Mouse (Mus musculus) CD4-positive, CD25-positive, alpha-beta regulatory T cell, adult 2 months (primary cell): ENCODE data around the gene Irs3.

ENCODE experiments used
- DNase-seq: peaks from one replicate; pipeline ENCODE4 v3.0.0-alpha.2; 2012; ENCODE audit warnings: low read depth, low spot score

Irs3 gene

DNA sequence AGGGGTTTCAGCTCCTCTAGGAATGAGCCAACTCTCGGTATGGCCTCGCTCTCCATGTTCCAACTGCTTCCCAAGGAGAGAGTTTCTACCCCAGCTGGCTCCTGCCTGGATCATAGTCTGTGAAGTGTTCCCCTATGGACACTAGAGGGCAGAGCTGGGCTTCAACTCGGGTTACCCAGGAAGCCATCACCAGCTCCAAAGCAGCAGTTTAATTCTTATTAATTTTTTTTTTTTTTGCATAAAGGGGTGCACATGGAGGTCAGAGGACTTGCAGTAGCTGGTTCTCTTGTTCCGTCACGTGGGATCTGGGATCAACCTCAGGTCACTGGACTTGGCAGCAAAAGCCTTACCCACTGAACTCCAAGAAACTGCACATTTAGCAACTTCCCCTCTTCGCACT, 11.5 kb upstream of the Irs3 start:
- DNase-seq = peak; percentile 82

- peak; percentile 68 for DNase-seq
These were observed 9.2 kb upstream of the Irs3 start for GRCm38 (mm10) chr5:137654746-137655145.

DNA sequence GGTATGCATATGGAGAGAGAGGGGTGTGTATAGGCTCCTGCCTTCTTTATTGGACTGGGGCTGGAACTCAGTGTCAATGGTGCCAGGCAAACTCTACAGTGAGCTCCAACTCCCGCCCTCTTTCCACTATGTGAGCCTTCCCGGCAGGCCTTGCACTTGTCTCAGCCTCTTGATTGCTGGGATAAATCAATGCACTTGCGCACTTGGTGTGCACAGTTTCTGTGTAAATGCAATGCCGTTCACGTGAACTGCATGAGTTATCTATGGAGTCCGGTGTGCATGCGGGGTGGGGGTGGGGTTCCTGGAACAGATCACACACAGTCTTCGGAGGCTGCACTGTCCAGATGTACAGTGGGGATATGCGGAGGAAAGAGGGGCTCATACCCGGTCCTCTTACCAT, 7.9 kb upstream of the Irs3 start:
- DNase-seq = no peak

GRCm38 (mm10) chr5:137652474-137652873, 7.0 kb upstream of the Irs3 start:
- DNase-seq = peak; percentile 78

- no peak for DNase-seq
These were observed 4.4 kb upstream of the Irs3 start for GRCm38 (mm10) chr5:137649669-137650571.

DNA sequence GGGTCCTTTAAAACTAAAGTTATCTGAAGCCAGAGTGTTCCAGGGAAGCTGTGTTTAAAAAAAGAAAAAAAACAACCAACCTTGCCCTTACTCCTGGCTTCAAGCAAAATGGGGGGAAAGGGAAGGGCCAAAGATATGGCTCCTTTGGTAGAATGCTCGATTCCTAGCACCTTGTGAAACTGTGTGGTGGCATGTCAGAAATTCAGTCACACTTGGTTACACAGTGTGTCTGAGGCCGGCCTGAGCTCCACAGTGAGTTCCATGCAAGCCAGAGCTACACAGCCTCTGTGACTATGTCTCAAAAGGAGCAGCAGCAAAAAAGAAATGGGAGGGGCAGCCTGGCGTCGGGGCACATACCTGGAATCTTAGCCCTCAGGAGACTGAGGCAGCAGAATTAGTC, 3.7 kb upstream of the Irs3 start:
- DNase-seq = no peak

- DNase-seq = peak; percentile 76
These were observed 2.5 kb upstream of the Irs3 start for GRCm38 (mm10) chr5:137647827-137648601.

GRCm38 (mm10) chr5:137645091-137645651, 343 bp downstream of the Irs3 start:
- DNase-seq = peak; percentile 74

DNA sequence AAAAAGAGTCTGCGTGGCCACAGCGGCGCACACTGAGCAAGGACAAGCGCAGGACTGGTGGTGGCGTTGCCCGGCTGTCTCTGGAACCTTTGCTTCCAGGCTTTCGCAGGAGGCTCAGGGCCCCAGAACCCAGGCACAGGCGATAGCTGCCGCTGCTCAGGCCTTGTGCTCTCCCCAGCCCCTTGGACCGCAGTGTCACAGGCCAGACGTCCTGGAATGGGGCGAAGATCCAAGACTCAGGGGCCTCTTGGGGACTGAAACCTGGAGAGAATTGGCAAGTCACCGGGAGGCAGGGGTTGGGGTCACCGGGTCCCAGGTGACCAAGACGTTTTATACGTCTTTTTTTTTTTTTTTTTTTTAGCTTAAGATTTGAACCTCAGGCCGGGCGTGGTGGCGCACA, 1.0 kb downstream of the Irs3 start:
- DNase-seq = no peak

DNA sequence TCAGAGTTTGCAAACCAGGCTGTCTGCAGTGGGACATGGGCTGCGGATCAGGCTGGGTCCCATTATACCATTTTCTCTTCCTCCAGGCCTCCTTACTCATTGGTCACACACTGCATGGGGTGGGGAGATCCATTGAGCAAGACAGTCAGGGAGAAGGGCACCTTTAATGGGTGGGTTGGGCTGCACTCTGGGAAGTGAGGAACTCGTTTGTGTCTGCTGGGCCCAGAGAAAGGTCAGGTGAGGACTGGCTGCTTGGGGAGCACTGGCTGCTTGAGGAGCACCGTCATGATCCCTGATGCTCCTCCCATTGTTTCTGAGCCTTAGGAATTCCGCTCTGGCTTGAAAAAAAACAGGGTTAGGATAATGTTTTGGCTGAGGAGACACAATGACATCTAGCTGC, 2.6 kb downstream of the Irs3 start:
- no peak for DNase-seq

GRCm38 (mm10) chr5:137641054-137641453, 4.5 kb downstream of the Irs3 start, which contains the start of gene Sap25:
Gene Sap25 (plus strand): TSS chr5:137641334.
- peak; percentile 70 for DNase-seq

- DNase-seq = no peak
These were observed 6.0 kb downstream of the Irs3 start for GRCm38 (mm10) chr5:137639472-137639871.

DNA sequence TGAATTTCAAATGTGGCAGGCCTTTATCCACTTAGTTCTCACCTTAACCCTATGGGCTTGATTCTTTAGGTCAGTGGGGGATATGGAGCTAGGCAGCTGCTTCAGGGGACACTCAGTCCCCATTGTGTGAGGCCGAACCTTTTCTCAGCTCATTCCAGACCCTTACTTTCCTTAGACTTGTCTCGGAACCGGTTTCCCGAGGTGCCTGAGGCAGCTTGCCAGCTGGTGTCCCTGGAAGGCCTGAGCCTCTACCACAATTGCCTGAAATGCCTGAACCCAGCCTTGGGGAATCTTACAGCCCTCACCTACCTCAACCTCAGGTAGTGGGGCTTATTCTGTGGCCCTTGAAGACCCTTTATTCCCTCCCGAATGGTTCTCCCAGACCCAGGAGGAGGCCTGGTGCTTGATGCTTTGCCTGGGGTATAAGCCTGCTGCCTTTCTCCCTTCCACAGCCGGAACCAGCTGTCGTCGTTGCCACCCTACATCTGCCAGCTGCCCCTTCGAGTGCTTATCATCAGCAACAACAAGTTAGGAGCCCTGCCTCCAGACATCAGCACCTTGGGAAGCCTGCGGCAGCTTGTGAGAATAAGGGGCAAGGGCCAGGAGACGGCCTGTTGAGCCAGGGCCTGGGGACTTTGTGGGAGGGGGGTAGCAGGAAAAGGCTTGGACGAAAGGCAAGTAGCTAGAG, 12.0 kb downstream of the Irs3 start:
- DNase-seq = no peak

- no peak for DNase-seq
These were observed 13.9 kb downstream of the Irs3 start for GRCm38 (mm10) chr5:137631591-137631990.

DNA sequence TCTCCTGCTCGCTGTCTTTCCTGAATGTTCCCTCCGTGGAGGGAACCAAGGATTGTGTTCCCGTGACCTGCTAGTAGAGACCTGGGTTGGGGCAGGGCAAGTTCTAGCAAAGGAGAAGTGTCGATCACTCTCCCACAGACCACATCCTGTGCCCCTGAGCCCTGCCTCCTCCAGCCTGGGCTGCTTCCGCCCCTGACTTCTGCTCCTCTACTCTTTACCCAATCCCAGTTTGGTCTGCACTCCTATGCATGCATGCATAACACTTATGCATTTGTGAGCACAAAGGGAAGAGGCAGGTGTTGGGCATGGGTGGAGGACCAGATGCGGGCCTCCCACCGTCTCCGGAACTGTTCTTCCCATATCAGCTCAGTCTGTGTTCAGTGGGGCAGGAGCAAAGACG, 14.3 kb downstream of the Irs3 start:
- DNase-seq = peak; percentile 86

DNA sequence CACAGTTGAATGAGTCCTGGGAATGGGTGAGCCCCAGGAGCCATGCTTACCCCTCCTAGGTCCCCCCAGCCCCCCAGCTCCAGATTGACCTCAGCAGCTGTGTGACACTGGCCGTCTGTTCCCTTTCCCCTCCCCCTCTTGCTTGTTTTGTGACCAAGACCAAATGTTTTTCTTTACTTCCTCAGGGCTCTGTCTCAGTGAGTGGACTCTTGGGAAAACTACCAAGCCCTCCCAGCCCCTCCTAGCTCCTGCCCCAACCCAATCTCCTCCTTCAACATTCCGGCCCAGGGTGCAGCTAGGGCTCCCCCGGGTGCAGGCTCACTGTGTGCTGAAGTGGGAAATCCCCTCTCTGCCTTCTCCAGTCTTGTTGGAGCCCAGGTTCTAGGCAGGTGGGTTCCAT, 14.9 kb downstream of the Irs3 start:
- DNase-seq = no peak

DNA sequence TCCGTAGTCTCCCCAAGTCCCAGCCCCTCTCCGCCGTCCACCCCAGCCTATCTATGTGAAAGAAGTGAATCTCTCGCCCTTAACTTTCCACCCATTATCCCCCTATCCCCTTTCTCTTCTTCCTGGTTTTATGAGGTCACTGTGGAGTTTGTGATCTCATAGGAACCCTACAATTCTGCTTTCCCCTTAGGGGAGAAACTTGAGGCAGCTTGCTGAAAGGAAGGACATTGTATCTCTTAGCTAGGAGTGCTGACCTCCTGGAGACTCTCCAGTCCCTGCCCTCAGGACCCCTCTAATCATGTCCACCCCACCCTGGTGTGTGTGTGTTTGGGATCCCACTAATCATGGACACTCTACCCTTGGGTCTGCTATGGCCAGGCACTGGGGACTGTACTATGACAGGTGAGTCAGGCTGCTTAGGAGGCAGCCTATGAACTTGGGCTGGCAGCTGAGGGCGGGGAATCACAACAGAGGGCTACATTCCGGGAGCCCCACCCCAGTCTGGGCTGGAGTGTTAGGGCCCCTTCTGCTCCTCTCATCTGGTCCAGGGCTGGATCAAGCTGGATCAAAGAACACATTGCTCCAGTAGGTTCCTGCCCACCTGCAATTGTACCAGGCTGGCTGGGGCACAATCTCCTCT, 15.5 kb downstream of the Irs3 start:
- DNase-seq = peak; percentile 51

- no peak for DNase-seq
These were observed 16.2 kb downstream of the Irs3 start for GRCm38 (mm10) chr5:137629306-137629721.

DNA sequence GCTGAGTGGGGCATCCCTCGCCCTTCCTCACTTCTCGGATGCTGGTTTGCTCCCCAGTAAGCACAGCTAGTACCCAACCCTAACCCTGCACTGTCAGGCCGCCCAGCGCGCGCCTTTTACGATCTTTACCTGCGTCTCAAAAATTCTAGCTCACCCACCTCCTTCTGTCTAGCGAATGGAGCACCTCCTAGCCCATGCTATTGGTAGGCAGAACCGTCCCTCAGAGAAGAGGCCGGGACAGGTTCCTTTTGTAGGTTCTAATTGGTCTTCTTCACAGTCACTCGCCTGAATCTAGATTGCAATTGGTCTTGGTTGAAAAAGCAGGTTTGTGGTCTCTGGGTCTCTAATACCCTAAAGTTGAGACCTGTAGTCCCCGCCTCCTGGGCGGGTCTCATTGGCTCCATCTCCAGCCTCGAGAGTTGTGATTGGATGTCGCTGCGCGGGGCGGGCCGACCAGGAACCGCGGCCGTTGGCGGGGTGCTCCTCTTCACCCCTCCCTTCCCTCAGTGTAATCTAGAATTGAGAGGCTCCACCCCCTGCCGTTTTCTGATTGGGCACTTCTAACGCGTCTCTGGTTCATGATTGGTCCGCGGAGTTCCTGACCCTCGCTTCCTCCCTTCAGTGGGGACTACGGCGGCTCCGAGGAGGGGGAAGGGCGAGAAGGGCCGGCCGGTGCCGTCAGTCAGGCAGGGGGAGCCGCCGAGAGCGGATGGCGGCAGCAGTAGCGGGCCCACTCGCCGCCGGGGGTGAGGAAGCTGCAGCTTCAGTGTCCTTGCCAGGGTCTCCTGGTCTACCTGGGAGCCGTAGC, 16.8 kb downstream of the Irs3 start, which contains the start of the genes Fbxo24, Lrch4 and Gm20605:
Gene Fbxo24 (minus strand): TSS at position 505 of the 808 bp plus-strand sequence.
Gene Lrch4 (plus strand): TSS at position 624 of the 808 bp plus-strand sequence.
Gene Gm20605 (plus strand): TSS at position 678 of the 808 bp plus-strand sequence.
- DNase-seq = peak; percentile 100

DNA sequence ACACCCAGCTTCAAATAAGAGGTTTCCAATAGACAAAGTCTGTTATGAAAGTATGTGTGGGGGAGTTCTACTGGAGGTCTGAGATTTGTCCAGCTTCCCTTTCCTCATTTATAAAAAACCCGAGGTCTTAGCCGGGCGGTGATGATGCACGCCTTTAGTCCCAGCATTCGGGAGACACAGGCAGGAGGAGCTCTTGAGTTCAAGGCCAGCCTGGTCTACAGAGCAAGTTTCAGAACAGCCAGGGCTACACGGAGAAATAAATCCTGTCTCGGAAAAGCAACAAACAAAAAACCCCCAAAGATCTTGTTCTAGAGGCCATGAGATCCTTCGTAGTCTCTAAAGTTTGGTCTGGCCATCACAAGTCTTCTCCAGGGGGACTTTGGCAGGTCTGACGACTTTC, 17.5 kb downstream of the Irs3 start:
- no peak for DNase-seq
